Mouse (Mus musculus) hindbrain, embryonic 11.5 days (tissue): ENCODE measurements at regions not wholly inside any gene's neighbourhood (a gene's known extent, or its start where the extent isn't known, plus 50 kb on each side); places are given as distances from the start of the nearest gene placed in this dataset.

ENCODE experiments used
- ATAC-seq: fragments of 200-750 bp; cut with Nextera tagmentation; 2 replicates; pipeline ENCODE4 v1.8.0; 2017; ENCODE audit warnings: mild to moderate bottlenecking, moderate TSS enrichment, moderate library complexity; ENCODE audit not compliant: low FRiP score
- DNase-seq: peaks from one replicate; pipeline ENCODE4 v3.0.0-alpha.2; 2015; ENCODE audit warnings: low spot score
- H3K27ac ChIP-seq: fragments of 300-500 bp; sonication (generic); 2 replicates; pipeline ENCODE4 v1.5.1; 2014; ENCODE audit warnings: mild to moderate bottlenecking, low read depth, low read length
- H3K27me3 ChIP-seq: fragments of 300-500 bp; sonication (generic); 2 replicates; pipeline ENCODE4 v1.6.1; 2014; ENCODE audit warnings: mild to moderate bottlenecking, low read length, moderate library complexity, mixed read lengths; ENCODE audit not compliant: control insufficient read depth, insufficient read depth
- H3K36me3 ChIP-seq: fragments of 300-500 bp; sonication (generic); 2 replicates; pipeline ENCODE4 v1.6.1; 2014; ENCODE audit warnings: mild to moderate bottlenecking, low read length, moderate library complexity, mixed read lengths; ENCODE audit not compliant: control insufficient read depth, insufficient read depth
- H3K4me1 ChIP-seq: fragments of 300-500 bp; sonication (generic); replicated peaks from 2 replicates; pipeline ENCODE4 v1.6.1; 2014; ENCODE audit warnings: low read length, mixed read lengths; ENCODE audit not compliant: control insufficient read depth, insufficient read depth
- H3K4me2 ChIP-seq: fragments of 300-500 bp; sonication (generic); replicated peaks from 2 replicates; pipeline ENCODE4 v1.6.1; 2014; ENCODE audit warnings: mild to moderate bottlenecking, low read depth, low read length
- H3K4me3 ChIP-seq: fragments of 300-500 bp; sonication (generic); 2 replicates; pipeline ENCODE4 v1.5.1; 2014; ENCODE audit warnings: low read depth, low read length
- H3K9ac ChIP-seq: fragments of 300-500 bp; sonication (generic); 2 replicates; pipeline ENCODE4 v1.6.1; 2014; ENCODE audit warnings: low read depth, low read length
- H3K9me3 ChIP-seq: fragments of 300-500 bp; sonication (generic); 2 replicates; pipeline ENCODE4 v1.6.1; 2016; ENCODE audit warnings: low read length; ENCODE audit not compliant: control insufficient read depth
- WGBS: fragments of 180-500 bp; shearing (Covaris S2); extraction: QIAGEN DNeasy Blood & Tissue Kit; methylation state at CpG from one replicate; pipeline ENCODE4 v1.1.7; 2014; 5-methylcytosine and 5-hydroxymethylcytosine counted together

GRCm38 (mm10) chr12:107834512-107834911 is 168.9 kb downstream of the Bcl11b start:
- H3K36me3 ChIP-seq: no peaks in the 10 kb centered on the region
- 88% methylated on average over 5 of the region's 5 CpGs for WGBS
- no peak overlapping the region for H3K9ac ChIP-seq
- no peaks in the 10 kb centered on the region for H3K9me3 ChIP-seq
- DNase-seq (no peak), ATAC-seq (no peak)
- no peak overlapping the region for H3K4me2 ChIP-seq
- no peaks in the 10 kb centered on the region; the same call in 1 of the 2 replicates for H3K4me1 ChIP-seq
- H3K27me3 ChIP-seq: no peaks in the 10 kb centered on the region
- no peak overlapping the region for H3K4me3 ChIP-seq
- no peak overlapping the region for H3K27ac ChIP-seq

- H3K36me3 ChIP-seq: no peaks in the 10 kb centered on the region
Measured at GRCm38 (mm10) chr12:107837741-107838140, 165.7 kb downstream of the Bcl11b start.

GRCm38 (mm10) chr12:107844631-107845030 is 158.8 kb downstream of the Bcl11b start:
- no peak overlapping the region for H3K4me3 ChIP-seq
- H3K4me1 ChIP-seq: no peaks in the 10 kb centered on the region
- WGBS: 90% methylated on average over 5 of the region's 5 CpGs
- no peak for DNase-seq
- no peaks in the 10 kb centered on the region for H3K36me3 ChIP-seq
- H3K27me3 ChIP-seq: no peaks in the 10 kb centered on the region
- no peaks in the 10 kb centered on the region for H3K9me3 ChIP-seq
- ATAC-seq: no peak
- H3K9ac ChIP-seq: no peak overlapping the region
- no peak overlapping the region for H3K27ac ChIP-seq
- H3K4me2 ChIP-seq: no peak overlapping the region

More at GRCm38 (mm10) chr12:107837741-107838140, 165.7 kb downstream of the Bcl11b start:
- Histone ChIP-seq H3K4me2 (no peak overlapping the region), H3K9ac (no peak overlapping the region), H3K4me1 (no peaks in the 10 kb centered on the region), H3K27me3 (no peaks in the 10 kb centered on the region), H3K4me3 (no peak overlapping the region), H3K9me3 (no peaks in the 10 kb centered on the region), H3K27ac (no peak overlapping the region)
- DNase-seq (no peak), ATAC-seq (no peak)
- 95% methylated on average over 12 of the region's 12 CpGs for WGBS

DNA sequence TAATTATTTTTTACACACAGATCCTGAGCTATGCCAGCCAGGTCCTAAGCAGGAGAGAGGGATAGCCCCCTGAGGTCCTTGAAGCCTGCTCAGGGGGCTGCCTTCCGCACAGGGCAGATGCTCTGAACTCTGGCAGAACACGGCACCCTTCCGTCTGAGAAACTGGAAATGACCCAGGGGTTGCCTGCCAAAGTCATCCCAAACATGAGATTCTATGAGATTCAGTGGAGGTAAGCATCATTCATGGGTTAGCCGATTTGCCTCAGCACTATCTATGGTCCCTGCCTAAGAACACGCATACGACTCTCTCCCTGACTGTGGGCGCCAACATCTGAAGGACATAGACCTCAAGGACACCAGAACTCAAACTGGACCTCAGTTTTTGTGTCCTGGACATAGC is 152.8 kb downstream of the Bcl11b start:
- no peak overlapping the region for H3K4me3 ChIP-seq
- 91% methylated on average over 7 of the region's 7 CpGs for WGBS

GRCm38 (mm10) chr12:107852921-107853320 is 150.5 kb downstream of the Bcl11b start:
- no peaks in the 10 kb centered on the region for H3K27me3 ChIP-seq
- H3K27ac ChIP-seq: no peak overlapping the region
- no peaks in the 10 kb centered on the region for H3K36me3 ChIP-seq
- no peak for DNase-seq
- 75% methylated on average over 7 of the region's 7 CpGs for WGBS
- no peak for ATAC-seq
- no peak overlapping the region for H3K4me2 ChIP-seq
- H3K9me3 ChIP-seq: no peaks in the 10 kb centered on the region
- H3K4me3 ChIP-seq: no peak overlapping the region
- no peaks in the 10 kb centered on the region for H3K4me1 ChIP-seq
- no peak overlapping the region for H3K9ac ChIP-seq

More for the DNA sequence above, 152.8 kb downstream of the Bcl11b start:
- Histone ChIP-seq H3K9ac (no peak overlapping the region), H3K4me1 (no peaks in the 10 kb centered on the region), H3K27me3 (no peaks in the 10 kb centered on the region), H3K9me3 (no peaks in the 10 kb centered on the region), H3K27ac (no peak overlapping the region), H3K4me2 (no peak overlapping the region), H3K36me3 (no peaks in the 10 kb centered on the region)
- no peak for ATAC-seq
- DNase-seq: no peak

- Histone ChIP-seq H3K36me3 (no peaks in the 10 kb centered on the region), H3K4me3 (no peak overlapping the region), H3K4me1 (no peaks in the 10 kb centered on the region), H3K9me3 (no peaks in the 10 kb centered on the region), H3K4me2 (no peak overlapping the region), H3K27me3 (no peaks in the 10 kb centered on the region), H3K9ac (no peak overlapping the region), H3K27ac (no peak overlapping the region)
- ATAC-seq (no peak), DNase-seq (no peak)
- 92% methylated on average over 4 of the region's 4 CpGs for WGBS
Measured at GRCm38 (mm10) chr12:107855547-107855946, 147.9 kb downstream of the Bcl11b start.

DNA sequence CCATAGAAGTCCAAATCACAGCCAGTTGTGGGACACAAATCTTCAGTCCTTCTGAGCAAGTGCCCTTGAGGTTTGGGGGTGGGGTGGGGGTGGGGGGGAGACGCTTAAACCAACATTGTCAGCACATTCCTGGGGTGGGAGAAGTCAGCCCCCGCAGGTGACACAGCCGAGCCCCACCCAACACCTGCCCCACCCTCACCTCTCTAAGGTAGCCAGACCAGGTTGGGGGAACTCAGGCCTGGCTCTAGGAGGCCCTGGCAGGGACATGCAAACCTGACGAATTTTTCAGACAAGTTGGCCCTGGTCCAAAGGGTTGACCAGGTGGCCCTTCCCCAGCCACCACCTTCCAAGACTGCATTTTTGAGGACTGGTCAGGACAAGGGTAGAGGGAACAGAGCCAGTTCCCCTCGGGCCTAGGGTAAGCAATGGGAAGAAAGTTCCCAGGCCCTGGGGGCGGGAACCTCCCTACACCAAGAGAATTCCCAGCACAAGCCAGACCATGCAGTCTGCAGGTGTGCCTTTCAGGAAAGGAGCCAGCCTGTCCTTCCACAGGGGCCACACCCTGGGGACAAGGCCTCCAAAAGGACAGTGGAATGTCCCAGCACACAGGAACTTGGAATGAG is 146.9 kb downstream of the Bcl11b start:
- H3K27me3 ChIP-seq: no peaks in the 10 kb centered on the region
- no peak for ATAC-seq
- WGBS: 85% methylated on average over 6 of the region's 6 CpGs
- no peaks in the 10 kb centered on the region for H3K4me1 ChIP-seq
- DNase-seq: no peak
- H3K9me3 ChIP-seq: no peaks in the 10 kb centered on the region
- H3K27ac ChIP-seq: no peak overlapping the region
- H3K4me3 ChIP-seq: no peak overlapping the region
- no peak overlapping the region for H3K9ac ChIP-seq
- no peak overlapping the region for H3K4me2 ChIP-seq
- H3K36me3 ChIP-seq: no peaks in the 10 kb centered on the region

- no peaks in the 10 kb centered on the region for H3K4me1 ChIP-seq
- H3K4me2 ChIP-seq: no peak overlapping the region
- H3K9me3 ChIP-seq: no peaks in the 10 kb centered on the region
- peak; percentile 8 for DNase-seq
- no peaks in the 10 kb centered on the region for H3K27me3 ChIP-seq
- H3K36me3 ChIP-seq: no peaks in the 10 kb centered on the region
- no peak for ATAC-seq
- H3K9ac ChIP-seq: no peak overlapping the region
- 49% methylated on average over 10 of the region's 10 CpGs for WGBS
- no peak overlapping the region for H3K27ac ChIP-seq
- H3K4me3 ChIP-seq: no peak overlapping the region
Measured at GRCm38 (mm10) chr12:107858536-107859280, 144.7 kb downstream of the Bcl11b start.

- Histone ChIP-seq H3K27me3 (no peaks in the 10 kb centered on the region), H3K9ac (no peak overlapping the region), H3K9me3 (no peaks in the 10 kb centered on the region), H3K4me3 (no peak overlapping the region), H3K27ac (no peak overlapping the region), H3K36me3 (no peaks in the 10 kb centered on the region), H3K4me2 (no peak overlapping the region), H3K4me1 (no peaks in the 10 kb centered on the region)
- WGBS: 12% methylated on average over 6 of the region's 8 CpGs
- ATAC-seq (no peak), DNase-seq (peak; percentile 26)
Measured at GRCm38 (mm10) chr12:107859750-107860149, 143.7 kb downstream of the Bcl11b start.
